Mouse (Mus musculus): ENCODE measurements around the gene Etl4.

DNA sequence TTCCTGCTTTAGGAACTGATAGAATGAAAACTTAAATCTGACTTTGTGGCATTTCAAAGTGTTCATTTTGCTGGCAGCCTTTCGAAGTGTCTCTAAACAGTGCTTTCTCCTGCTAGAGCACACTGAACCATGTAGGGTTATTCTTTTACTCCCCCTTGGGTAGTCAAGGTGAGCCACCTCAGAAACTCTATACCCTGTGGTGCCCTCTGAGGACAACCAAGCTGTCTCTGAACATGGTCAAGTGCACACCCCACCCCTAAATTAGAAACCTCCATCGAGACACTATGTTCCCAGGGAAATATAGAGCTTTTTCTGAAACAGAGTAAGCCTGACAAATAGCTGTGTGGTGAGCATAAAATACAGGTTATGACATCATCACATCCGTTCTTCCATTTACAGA, 840.1 kb downstream of the Etl4 start:
- TF ChIP-seq POLR2A (IDR thresholded peaks at IDR 0.05; ENCODE audit: insufficient read depth, low read length), result no peak
- no peak for TF ChIP-seq CTCF (IDR thresholded peaks at IDR 0.05; ENCODE audit: low read depth, low read length)
